Mouse (Mus musculus) kidney, postnatal 36 days (tissue): ENCODE measurements around the gene Foxb2.
"Not testable (repeated sequence)": the region's sequence is repeated elsewhere in the genome, so short reads cannot be mapped to it uniquely, and the experiment has no call there.

Source experiments
- DNase-seq, 2 experiments: peaks; one replicate each; pipeline ENCODE4 v3.0.0; 2021 to 2022; ENCODE audit warnings: mixed read lengths in 2 of 2

The Foxb2 gene

GRCm38 (mm10) chr19:16873221-16873861 is at the start of gene Foxb2:
Foxb2 (minus strand) TSS chr19:16873805.
- DNase-seq: peak in 1 of 2 experiments; percentile 12

GRCm38 (mm10) chr19:16911507-16911906 is 37.9 kb upstream of the Foxb2 start:
- no peak for DNase-seq

GRCm38 (mm10) chr19:16903106-16903505 is 29.5 kb upstream of the Foxb2 start:
- DNase-seq: peak; percentile 25 to 68

- no peak for DNase-seq
These were observed 26.1 kb upstream of the Foxb2 start for GRCm38 (mm10) chr19:16899716-16900115.

GRCm38 (mm10) chr19:16898576-16898975 is 25.0 kb upstream of the Foxb2 start:
- DNase-seq: no peak

GRCm38 (mm10) chr19:16876458-16876770 is 2.8 kb upstream of the Foxb2 start:
- no peak for DNase-seq

GRCm38 (mm10) chr19:16875631-16876457 is 2.2 kb upstream of the Foxb2 start:
- no peak for DNase-seq

GRCm38 (mm10) chr19:16874991-16875540 is 1.5 kb upstream of the Foxb2 start:
- DNase-seq: no peak

- no peak for DNase-seq
These were observed 597 bp upstream of the Foxb2 start for GRCm38 (mm10) chr19:16873942-16874861.

- DNase-seq: peak in 1 of 2 experiments; percentile 27
These were observed 1.0 kb downstream of the Foxb2 start for GRCm38 (mm10) chr19:16872331-16873180.

GRCm38 (mm10) chr19:16871192-16871760 is 2.3 kb downstream of the Foxb2 start:
- DNase-seq: no peak

GRCm38 (mm10) chr19:16870501-16871191 is 3.0 kb downstream of the Foxb2 start:
- DNase-seq: peak in 1 of 2 experiments; percentile 19

GRCm38 (mm10) chr19:16868534-16868933 is 5.1 kb downstream of the Foxb2 start:
- DNase-seq: peak; percentile 53 to 61

- no peak for DNase-seq
These were observed 15.0 kb downstream of the Foxb2 start for GRCm38 (mm10) chr19:16858646-16859045.

- no peak for DNase-seq
These were observed 16.9 kb downstream of the Foxb2 start for GRCm38 (mm10) chr19:16856752-16857151.

- not testable (repeated sequence) for DNase-seq
These were observed 29.5 kb downstream of the Foxb2 start for GRCm38 (mm10) chr19:16844091-16844490.

- no peak for DNase-seq
These were observed 31.9 kb downstream of the Foxb2 start for GRCm38 (mm10) chr19:16841516-16842249.

GRCm38 (mm10) chr19:16841001-16841400 is 32.6 kb downstream of the Foxb2 start:
- no peak for DNase-seq

GRCm38 (mm10) chr19:16827657-16828056 is 45.9 kb downstream of the Foxb2 start:
- no peak for DNase-seq

- DNase-seq: no peak
These were observed 48.4 kb downstream of the Foxb2 start for GRCm38 (mm10) chr19:16825228-16825627.
